Mouse (Mus musculus): ENCODE measurements around the gene Vmn1r53.
"Not testable (repeated sequence)": the region's sequence is repeated elsewhere in the genome, so short reads cannot be mapped to it uniquely, and the experiment has no call there.

Gene Vmn1r53

DNA sequence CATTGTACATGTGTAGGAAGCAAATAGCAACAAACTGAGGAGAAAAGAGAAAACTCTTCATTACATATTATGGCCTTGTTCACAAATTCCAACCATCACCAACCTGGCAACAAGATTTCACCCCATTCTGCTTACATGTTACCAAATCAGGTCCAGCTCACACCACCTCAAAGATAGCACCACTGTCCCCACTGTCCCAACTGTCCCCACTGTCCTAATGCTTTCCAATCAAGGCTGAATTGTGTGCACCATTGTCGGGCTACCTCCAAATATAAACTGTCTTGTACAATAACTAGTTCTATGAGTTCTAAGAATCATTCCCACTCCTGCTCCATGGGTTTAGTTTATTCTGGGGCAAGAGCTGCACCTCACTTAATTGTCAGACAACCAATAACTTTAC is at the start of gene Vmn1r53:
Gene Vmn1r53 (minus strand): TSS at position 101 of the 400 bp plus-strand sequence.
- DNase-seq, result no peak

DNA sequence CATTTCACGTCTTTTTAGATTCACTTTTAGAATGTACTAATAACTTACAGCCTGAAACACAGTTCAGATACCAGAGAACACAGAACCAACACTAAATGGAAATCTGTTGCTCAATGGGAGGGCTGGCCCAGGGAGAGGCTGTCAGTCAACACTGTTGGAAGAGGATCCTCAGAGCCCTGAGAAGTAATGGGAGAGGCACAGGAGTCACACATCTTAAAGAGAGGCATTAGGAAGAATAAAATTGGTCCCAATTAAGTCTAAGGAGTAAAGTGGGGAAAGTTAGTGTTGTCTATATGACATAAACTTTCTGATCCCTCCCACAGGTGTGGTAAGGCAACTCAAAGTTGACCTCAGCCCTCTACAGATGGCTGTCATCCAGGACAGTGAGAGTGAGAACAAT is 21.8 kb upstream of the Vmn1r53 start, which contains the start of gene Vmn1r54:
Gene Vmn1r54 (plus strand): TSS at position 301 of the 400 bp plus-strand sequence.
- no peak for DNase-seq

DNA sequence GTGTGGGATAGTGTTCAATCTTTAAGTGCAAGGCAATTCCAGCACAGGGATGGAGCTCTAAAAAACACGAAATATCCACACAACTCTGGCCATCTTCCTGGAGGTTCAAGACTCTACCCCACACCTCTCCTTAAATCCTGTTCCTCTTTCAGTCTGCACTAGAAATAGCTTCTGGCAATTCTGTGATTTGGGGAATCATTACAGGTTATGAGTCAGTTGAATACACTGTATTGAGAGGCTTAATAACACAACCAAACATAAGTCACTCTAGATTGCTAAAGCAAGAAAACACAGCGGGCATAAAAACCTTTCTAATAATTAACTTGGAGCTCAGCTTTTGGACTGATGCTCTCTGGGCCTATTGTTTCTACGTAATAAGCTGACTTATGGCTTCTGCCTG is 19.8 kb upstream of the Vmn1r53 start:
- DNase-seq, result no peak

DNA sequence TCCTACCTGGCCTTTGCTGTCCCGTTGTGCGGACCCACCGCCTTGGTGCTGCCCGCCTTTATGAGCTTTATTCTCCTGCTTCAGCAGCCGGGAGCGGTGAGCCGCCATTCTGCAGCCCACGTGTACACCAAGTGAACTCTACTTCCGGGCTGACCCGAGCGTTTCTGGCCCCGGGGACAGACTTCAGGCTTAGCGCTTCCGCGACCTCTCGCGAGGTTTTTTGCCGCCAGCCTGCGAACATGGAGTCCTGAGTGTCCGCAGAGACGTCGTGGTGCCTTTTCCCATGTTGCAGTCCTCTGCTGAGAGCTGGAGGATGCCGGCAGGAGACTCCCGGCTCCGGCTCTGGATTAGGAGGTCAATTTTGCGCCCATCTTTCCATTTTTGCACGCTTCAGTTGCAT is 8.4 kb upstream of the Vmn1r53 start:
- no peak for DNase-seq

DNA sequence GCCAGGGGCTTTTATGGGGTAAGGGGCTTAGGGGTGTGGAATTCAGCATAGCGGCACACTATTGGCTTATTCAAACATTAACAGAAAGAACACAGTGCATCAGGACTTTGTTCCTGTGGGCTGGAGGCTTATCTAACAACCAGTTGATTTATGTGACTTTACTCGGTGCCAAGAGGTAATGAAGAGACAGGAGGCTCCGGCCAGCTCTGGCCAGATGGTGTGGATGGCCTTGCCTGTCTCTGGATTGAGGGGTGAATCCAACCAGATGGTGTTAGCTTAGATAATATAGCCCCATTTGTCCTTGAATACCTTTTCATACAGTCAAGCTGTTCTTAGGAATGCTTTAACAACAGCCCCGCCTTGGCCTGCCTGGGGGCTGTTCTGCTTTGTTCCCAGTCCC is 7.9 kb upstream of the Vmn1r53 start:
- DNase-seq, result not testable (repeated sequence)

DNA sequence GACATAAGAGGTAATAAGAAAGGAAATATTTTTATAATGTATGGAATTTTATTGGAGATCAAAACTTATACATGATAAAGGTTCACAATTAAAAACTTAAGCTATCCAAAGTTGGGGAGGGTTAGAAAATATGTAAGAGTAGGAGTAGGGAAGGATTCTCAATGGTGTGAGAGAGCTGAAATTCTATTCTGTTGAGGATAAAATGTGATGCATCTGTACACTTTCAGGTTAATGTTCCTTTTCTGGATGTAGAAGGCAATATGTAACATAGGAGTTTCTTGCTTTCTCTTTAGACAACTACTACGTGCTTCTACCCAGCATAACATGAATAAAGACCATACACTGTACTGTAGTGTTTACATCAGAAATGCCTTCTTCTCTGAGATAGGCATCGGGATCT is 21.7 kb downstream of the Vmn1r53 start, which contains the start of gene V1ra8:
Gene V1ra8 (plus strand): TSS at position 301 of the 400 bp plus-strand sequence.
- not testable (repeated sequence) for DNase-seq

DNA sequence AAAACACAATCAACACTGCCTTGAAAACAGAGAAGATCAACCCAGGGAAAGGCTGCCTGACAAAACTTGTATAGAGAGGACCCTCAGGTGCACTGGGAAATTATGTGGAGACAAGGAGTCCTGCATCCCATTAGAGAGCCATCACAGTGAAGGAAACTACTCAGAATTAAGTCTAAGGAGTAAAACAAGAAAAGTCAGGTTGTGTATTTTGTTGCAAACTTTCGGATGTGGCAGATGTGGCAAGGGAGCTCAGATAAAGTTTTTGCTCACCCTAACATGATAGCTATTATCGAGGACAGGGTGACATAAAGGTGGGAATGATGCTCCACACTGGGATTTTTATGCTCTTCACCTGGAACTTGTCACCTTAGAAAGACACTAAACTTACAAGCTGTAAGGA is 49.7 kb downstream of the Vmn1r53 start, which contains the start of gene Vmn1r52:
Gene Vmn1r52 (plus strand): TSS at position 301 of the 400 bp plus-strand sequence.
- DNase-seq, result no peak

Data from spleen, adult 18-20 months (tissue).